ENCODE assay signal across 8 mouse cellular contexts in the genomic region with DNA sequence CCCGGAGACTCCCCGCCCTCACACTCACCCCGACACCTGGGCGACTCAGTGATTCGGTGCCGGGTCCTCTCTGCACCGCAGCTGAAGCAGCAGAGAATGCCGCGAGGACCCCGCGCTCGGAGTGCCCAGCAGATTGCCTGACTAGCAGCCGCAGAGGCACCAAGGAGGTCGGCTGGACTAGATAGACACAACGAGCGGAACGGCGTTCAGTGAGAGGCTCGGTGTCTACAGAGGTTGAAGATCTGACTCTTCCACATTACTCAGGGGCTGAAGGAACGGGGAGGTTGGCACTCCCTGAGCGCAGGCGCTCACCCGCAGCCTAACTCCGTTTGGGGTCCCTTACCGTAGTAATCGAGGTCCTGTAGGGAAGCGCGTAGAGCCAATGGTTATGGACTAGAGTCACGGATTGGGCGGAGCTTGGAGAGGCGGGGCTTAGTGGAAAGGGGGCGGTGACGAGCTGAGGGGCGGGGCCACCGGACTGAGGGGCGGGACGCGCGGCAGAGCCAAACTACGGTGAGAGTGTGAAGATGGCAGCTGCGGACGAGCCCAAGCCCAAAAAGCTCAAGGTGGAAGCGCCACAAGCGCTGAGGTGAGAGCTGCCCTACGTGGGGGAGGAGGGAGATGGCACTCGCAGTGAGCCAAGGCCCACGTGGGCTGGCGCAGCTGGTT. TPM values are rescaled to one million over a fixed set of nuclear protein-coding genes. Genes with fewer than 3 reads are reported as not detected.
DNase-seq lines count a peak whose midpoint lies in the region; ATAC-seq and TF ChIP-seq lines count a peak whose summit lies in the region.

Ap3m1 (minus strand) TSS at position 397 of the 669 bp plus-strand sequence.
Adk (plus strand) TSS at position 463 of the 669 bp plus-strand sequence.

- peak; percentile 64; the same call in 1 of the 2 replicates for TF ChIP-seq POLR2A in lung, adult 2 months (IDR thresholded peaks at IDR 0.05; ENCODE audit: borderline replicate concordance, extremely low read depth, low read depth, low read length)

- H3K9me3 ChIP-seq in ES-E14 (ENCODE audit: control insufficient read depth, insufficient read depth, low read depth, low read length): no peaks in the 10 kb centered on the region
- H3K9me3 ChIP-seq in forebrain, embryonic 15.5 days: no peaks in the 10 kb centered on the region

- peak; percentile 91 for DNase-seq in ES-E14 (ENCODE audit: low read depth, low spot score)
- peak; percentile 91 for DNase-seq in cerebellum, adult 11-12 months
- DNase-seq in heart, postnatal 25 days (ENCODE audit: low spot score): peak; percentile 85
- peak; percentile 88 to 95 for DNase-seq in layer of hippocampus, adult 18-20 months (ENCODE audit: low spot score in 2 of 2)
- DNase-seq in lung, adult 2 months: peak; percentile 95
- peak; percentile 84 to 87 for DNase-seq in thymus, adult 18-20 months

- no peaks in the 10 kb centered on the region for H3K36me3 ChIP-seq in ES-E14 (ENCODE audit: control insufficient read depth, insufficient read depth, low read length, poor library complexity, severe bottlenecking)
- H3K36me3 ChIP-seq in forebrain, embryonic 15.5 days: no peaks in the 10 kb centered on the region

- peak within 1 kb of the TSS; percentile 91 for H3K27ac ChIP-seq in ES-E14 (ENCODE audit: insufficient read depth, low read depth, low read length, poor library complexity, severe bottlenecking)
- peak within 1 kb of the TSS; percentile 94 for H3K27ac ChIP-seq in forebrain, embryonic 15.5 days (replicated peaks)

- no peak for TF ChIP-seq CTCF in lung, adult 2 months (IDR thresholded peaks at IDR 0.05; ENCODE audit: insufficient read depth, low read length)

- H3K4me3 ChIP-seq in ES-E14 (ENCODE audit: insufficient read depth in 1 of 2, low read depth in 1 of 2, low read length in 2 of 2, poor library complexity in 1 of 2, severe bottlenecking in 1 of 2): peak within 1 kb of the TSS; percentile 86 to 98
- H3K4me3 ChIP-seq in forebrain, embryonic 15.5 days: peak within 1 kb of the TSS; percentile 71
- peak within 1 kb of the TSS; percentile 86 for H3K4me3 ChIP-seq in lung, adult 2 months (replicated peaks; ENCODE audit: extremely low read depth, low read depth, low read length)

- ATAC-seq in forebrain, embryonic 15.5 days (replicated peaks): peak; percentile 98
- ATAC-seq in neutrophil, adult 5-6 weeks (ENCODE audit: extremely low read depth, insufficient number of reproducible peaks, low FRiP score, poor library complexity, severe bottlenecking): peak; percentile 92

- in situ Hi-C loops in ES-E14 (cut with MboI; ENCODE audit: low sequenced_read_pairs in 2 of 2, unreplicated experiment in 2 of 2): no loop called here

- under 1% methylated on average over 48 of the region's 48 CpGs for WGBS in forebrain, embryonic 15.5 days
- under 1% methylated on average over 48 of the region's 48 CpGs for WGBS in lung, adult 2 months

- H3K9ac ChIP-seq in ES-E14 (ENCODE audit: insufficient read depth, low read depth, low read length, poor library complexity, severe bottlenecking): peak within 1 kb of the TSS; percentile 91
- peak within 1 kb of the TSS; percentile 73 for H3K9ac ChIP-seq in forebrain, embryonic 15.5 days (replicated peaks)

- peak within 1 kb of the TSS; percentile 95 for H3K4me2 ChIP-seq in forebrain, embryonic 15.5 days (replicated peaks)

- peaks cover 2 to 3% of the 10 kb centered on the region in 2 experiments; a peak in 1 of 4 replicates for H3K4me1 ChIP-seq in ES-E14 (ENCODE audit: control insufficient read depth in 2 of 2, insufficient read depth in 2 of 2, low read length in 2 of 2, poor library complexity in 1 of 2)
- H3K4me1 ChIP-seq in forebrain, embryonic 15.5 days: peaks cover 20% of the 10 kb centered on the region
- peaks cover 4% of the 10 kb centered on the region for H3K4me1 ChIP-seq in lung, adult 2 months (ENCODE audit: control insufficient read depth, insufficient read depth, low read length)

- H3K27me3 ChIP-seq in forebrain, embryonic 15.5 days: no peaks in the 10 kb centered on the region

- intact Hi-C loops in heart, postnatal 25 days (cut with DNase I): loop anchor here (2.0 kb wide), 1 partner anchor 23 kb away; no protein-coding TSS in a partner anchor

TF ChIP-seq in ES-E14, 5 proteins besides CTCF, POLR2A, EP300 and RAD21:
- TF ChIP-seq HCFC1 (IDR thresholded peaks at IDR 0.05; ENCODE audit: borderline replicate concordance, insufficient read depth, low read length) (peak; percentile 74), ZNF384 (IDR thresholded peaks at IDR 0.05; ENCODE audit: low read depth, low read length) (0 out of 2 replicates have a peak, but pooled peaks have one; percentile 34), ZC3H11A (IDR thresholded peaks at IDR 0.05; ENCODE audit: borderline replicate concordance, low read depth, low read length) (no peak), CHD2 (IDR thresholded peaks at IDR 0.05; ENCODE audit: low read depth, low read length) (no peak), MAFK (IDR thresholded peaks at IDR 0.05; ENCODE audit: insufficient read depth, low read depth, low read length) (no peak)

RNA-seq across cellular contexts. Expression of gene Ap3m1, which starts in this region (rescaled TPM):
- 42.4 and 48.5 TPM in 2 replicates for total RNA-seq in ES-E14 (2012; rRNA removed)
- 104 and 107 TPM in 2 replicates for polyA plus RNA-seq in forebrain, embryonic 15.5 days (2015; fragmentation: Nextera tagmentation; extraction: Ambion mirVana)
- 10 to 100 TPM; 62.9 to 72.4 TPM for total RNA-seq in heart, postnatal 25 days (2021)
- total RNA-seq in layer of hippocampus, adult 18-20 months (2021): 10 to 100 TPM; 67.2 to 70.5 TPM
- 16.2 and 30.1 TPM in 2 replicates for polyA plus RNA-seq in lung, adult 2 months (2012; rRNA removed)
- 77.5 and 87.9 TPM in 2 replicates for total RNA-seq in neutrophil, adult 5-6 weeks (2017)

RNA-seq across cellular contexts. Expression of gene Adk, which starts in this region (rescaled TPM):
- 113 and 164 TPM in 2 replicates for total RNA-seq in ES-E14 (2012; rRNA removed)
- polyA plus RNA-seq in forebrain, embryonic 15.5 days (2015; fragmentation: Nextera tagmentation; extraction: Ambion mirVana): 68.6 and 74.6 TPM in 2 replicates
- total RNA-seq in heart, postnatal 25 days (2021): 100 to 1,000 TPM; 236 to 274 TPM
- 10 to 100 TPM; 64.2 to 69.7 TPM for total RNA-seq in layer of hippocampus, adult 18-20 months (2021)
- 34.8 and 54.0 TPM in 2 replicates for polyA plus RNA-seq in lung, adult 2 months (2012; rRNA removed)
- 7.4 and 15.1 TPM in 2 replicates for total RNA-seq in neutrophil, adult 5-6 weeks (2017)

Comparison
In these comparisons a context has a peak if more than half of its experiments do, and no peak if none do; other contexts are left out.
1. Peak in every context shown above with its lines: DNase-seq, ATAC-seq, H3K4me3 ChIP-seq and H3K27ac ChIP-seq.